Mouse (Mus musculus): ENCODE data around the gene Tekt2.
A peak's percentile ranks its signal among the peaks of the same experiment; 100 is the strongest.

Tekt2 gene

DNA sequence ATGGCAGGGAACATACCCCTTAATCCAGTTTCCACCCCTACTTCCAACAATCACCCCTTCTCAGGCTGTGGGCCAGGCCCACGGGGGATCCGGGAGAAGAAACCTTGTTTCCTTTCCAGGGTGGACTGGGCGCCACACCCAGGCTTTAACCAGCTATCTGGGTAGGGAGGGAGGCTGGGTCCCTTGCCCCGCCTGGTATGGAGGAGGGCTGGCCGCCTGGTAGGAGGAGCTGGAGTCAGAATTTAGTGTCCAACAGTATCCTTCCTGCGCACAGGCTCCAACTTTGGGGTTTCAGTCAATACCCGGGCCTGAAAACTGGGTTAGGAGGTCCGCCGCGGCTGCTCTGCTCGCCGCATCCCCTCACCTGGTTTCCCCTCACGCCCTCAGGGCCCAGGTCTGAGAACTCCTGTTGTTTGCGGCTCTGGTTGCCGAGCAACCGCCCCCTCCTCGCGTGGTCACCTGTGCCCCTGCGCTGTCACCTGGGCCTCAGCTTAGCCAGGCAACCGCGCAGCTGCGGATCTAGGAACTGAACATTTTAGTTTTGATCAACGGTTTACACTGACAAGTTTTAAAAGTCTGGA is at the start of gene Tekt2:
TSS of gene Tekt2 (minus strand) at position 408 of the 581 bp plus-strand sequence.
- DNase-seq: no peak

DNA sequence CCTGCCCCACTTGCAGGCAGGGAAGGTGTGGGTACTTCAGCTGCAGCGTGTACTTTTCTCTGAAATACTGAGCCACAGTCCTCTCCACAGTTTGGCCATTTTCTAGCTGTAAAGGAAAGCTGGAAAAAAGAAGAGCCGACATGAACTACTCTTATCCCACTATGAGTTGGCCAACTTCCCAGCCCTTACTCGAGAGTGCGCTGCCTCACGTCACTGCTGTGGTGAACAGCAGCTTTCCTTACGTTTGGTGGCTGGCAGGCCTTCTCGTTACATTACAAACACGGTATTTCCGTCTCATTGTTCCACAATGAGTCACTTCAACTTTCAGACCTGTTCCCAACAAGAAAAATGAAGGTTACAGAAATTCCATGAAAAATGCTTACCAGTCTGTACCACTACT is 46.0 kb upstream of the Tekt2 start:
- DNase-seq: no peak

- no peak for DNase-seq
Observed at GRCm38 (mm10) chr4:126360069-126360468, 34.6 kb upstream of the Tekt2 start.

DNA sequence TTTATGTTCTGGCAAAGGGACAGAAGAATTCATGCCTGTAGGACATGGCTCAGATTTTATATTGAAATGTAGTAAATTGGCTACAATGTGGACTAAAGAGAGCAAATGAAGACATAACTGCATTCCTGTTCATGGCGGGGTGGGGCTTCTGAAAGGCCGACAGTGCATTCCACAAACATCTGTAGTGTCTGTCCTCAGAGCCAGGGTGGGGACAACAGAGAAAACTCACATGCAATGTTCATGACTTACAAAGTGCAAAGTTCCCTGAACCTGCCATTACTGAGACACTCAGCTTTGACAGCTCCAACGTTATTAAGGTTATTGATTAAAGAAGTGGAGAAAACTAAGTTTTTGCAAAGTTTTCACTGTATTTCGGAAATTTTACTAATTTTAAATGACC is 18.0 kb upstream of the Tekt2 start:
- no peak for DNase-seq

- no peak for DNase-seq
Observed at GRCm38 (mm10) chr4:126339461-126339860, 14.0 kb upstream of the Tekt2 start.

DNA sequence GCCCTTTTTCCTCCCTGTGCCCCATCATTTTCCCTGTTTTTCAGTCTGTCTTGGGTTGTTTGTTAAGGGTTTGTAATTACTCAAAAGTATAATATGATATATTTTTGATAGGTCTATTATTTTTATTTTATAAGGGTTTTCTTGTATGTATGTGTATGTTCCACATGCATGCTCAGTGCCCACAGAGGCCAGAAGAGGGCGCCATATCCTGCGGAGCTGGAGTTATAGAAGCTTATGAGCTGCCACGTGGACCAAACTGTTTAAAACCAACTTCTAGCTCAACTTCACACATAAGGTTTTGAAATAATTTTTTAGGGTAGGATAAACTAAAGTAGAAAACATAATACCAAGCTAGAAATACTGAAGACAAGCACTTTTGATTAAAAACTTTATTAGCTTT is 6.9 kb upstream of the Tekt2 start:
- DNase-seq: no peak

DNA sequence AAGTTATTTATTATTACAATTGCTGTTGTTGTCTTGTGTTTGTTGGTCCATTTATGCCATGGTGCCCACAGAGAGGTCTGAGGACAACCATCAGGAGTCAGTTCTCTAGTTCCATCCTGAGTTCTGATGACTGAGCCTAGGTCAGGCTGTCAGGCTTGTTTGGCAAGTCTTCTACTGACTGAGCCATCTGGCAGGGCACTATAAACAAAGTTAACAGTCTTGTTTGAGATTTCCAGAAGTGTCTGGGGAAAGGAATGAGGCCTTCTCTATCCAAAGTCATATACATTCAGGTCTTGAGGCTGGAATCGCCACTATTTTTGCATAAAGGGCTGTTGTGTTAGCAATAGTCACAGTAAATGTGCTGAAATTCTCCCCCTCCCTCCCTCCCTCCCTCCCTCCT is 6.3 kb upstream of the Tekt2 start:
- no peak for DNase-seq

- no peak for DNase-seq
Observed at GRCm38 (mm10) chr4:126330295-126330694, 4.8 kb upstream of the Tekt2 start.

- DNase-seq: no peak
Observed at GRCm38 (mm10) chr4:126326036-126326435, 548 bp upstream of the Tekt2 start.

DNA sequence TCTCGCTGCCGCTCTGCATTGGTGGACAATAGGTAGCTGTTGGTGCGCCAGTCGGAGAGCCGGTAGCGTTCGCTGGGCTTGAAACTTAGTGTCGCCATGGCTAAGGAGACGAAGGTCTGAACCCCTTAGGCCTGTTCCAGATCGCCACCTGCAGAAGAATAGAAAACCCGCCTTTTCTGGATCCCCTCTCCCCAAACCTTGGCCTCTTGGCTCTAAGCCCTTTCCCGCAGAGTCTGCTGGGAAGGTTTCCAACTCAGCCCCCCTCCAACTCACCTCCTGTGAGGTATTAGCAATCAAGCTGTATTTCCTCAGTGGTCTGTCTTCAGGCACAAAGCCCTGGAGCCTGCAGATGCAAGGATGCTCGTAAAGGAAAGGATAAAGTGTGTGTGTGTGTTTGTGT is 627 bp downstream of the Tekt2 start:
- DNase-seq: no peak

- no peak for DNase-seq
Observed at GRCm38 (mm10) chr4:126322646-126323045, 2.8 kb downstream of the Tekt2 start.

GRCm38 (mm10) chr4:126321854-126322511 is 3.5 kb downstream of the Tekt2 start:
- DNase-seq: peak in 1 of 2 experiments; percentile 25

- peak; percentile 99 to 100 for DNase-seq
Observed at GRCm38 (mm10) chr4:126321111-126321853, 4.2 kb downstream of the Tekt2 start, which contains the start of gene Adprhl2. TSS of gene Adprhl2 (minus strand) at chr4:126321703.

DNA sequence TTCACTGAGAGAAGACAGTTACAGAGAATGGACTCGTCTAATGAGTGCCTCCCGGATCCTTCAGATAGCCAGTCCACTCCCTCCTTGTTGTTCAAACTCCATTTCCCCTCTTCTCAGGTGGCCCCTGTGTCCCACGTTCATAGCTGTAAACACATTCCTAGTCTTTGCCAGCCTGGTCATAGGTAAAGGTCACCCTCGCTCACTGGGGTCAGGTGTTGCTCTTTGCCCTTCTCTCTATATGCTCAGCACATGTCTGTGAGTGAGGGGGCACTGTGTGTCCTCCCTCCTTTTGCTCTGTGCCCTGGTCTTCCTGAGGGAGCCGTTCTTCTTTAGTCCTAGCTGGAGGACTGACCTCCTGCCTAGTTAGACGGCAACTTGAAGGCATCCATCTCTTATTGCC is 5.7 kb downstream of the Tekt2 start:
- DNase-seq: no peak

DNA sequence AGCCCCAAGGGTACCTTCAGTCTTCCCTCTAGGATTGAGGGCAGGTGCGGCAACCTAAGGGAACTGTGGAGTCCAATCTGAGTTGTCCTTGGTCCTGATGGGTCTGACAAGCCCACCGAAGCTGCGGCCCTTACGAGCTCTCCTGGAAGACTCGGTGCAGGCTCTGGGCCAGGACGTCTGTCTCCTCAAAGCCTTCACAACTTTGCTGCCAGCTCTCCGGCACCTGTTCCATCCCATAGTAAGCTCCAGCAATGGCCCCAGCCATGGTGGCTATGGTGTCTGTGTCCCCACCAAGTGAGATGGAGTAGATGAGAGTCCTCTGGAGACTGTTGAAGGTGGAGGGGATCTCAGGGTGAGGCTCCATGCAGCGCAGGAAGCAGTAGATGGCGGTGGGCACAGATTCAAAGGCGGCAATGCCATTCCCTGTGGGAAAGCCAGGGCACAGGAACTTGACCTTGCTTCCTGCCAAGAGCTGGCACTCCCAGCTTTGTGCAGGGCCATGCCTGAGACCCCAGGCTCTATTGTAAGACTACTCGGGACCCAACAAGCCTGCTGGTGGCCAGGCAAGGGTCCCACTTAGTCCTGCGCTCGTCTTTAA is 8.9 kb downstream of the Tekt2 start:
- DNase-seq: no peak

- no peak for DNase-seq
Observed at GRCm38 (mm10) chr4:126315931-126316330, 9.6 kb downstream of the Tekt2 start.

DNA sequence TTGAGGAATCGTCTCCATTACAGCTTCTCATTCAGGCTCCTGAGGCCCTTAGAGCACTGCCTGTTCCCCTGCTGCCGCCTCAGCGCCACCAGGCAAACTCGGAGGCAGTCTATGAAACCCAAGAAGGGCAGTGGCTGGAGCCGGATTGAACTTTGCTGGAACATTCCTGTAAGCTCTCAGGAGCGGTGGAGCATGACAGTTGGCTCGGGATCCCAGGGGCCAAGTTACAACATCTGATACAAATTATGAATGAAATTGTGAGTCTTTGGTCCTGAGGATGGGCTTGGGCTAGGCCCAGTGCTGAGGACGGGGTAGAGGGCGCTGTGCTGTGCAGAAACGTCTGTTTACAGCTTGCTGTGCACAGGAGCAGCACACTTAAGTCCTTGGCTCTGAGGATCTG is 11.1 kb downstream of the Tekt2 start:
- DNase-seq: no peak

- no peak for DNase-seq
Observed at GRCm38 (mm10) chr4:126313202-126313601, 12.3 kb downstream of the Tekt2 start.

DNA sequence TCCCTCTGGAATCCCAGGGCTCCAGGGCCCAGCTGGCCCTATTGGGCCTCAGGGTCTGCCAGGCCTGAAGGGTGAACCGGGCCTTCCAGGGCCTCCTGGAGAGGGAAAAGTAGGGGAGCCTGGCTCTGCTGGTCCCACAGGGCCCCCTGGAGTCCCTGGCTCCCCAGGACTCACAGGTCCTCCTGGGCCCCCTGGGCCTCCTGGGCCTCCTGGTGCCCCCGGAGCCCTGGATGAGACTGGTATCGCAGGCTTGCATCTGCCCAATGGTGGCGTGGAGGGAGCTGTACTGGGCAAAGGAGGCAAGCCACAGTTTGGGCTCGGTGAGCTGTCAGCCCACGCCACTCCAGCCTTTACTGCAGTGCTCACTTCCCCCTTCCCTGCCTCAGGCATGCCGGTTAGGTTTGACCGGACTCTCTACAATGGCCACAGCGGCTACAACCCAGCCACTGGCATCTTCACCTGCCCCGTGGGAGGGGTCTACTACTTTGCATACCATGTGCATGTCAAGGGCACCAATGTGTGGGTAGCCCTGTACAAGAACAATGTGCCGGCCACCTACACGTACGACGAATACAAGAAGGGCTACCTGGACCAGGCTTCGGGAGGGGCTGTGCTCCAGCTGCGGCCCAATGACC is 13.8 kb downstream of the Tekt2 start:
- DNase-seq: no peak

DNA sequence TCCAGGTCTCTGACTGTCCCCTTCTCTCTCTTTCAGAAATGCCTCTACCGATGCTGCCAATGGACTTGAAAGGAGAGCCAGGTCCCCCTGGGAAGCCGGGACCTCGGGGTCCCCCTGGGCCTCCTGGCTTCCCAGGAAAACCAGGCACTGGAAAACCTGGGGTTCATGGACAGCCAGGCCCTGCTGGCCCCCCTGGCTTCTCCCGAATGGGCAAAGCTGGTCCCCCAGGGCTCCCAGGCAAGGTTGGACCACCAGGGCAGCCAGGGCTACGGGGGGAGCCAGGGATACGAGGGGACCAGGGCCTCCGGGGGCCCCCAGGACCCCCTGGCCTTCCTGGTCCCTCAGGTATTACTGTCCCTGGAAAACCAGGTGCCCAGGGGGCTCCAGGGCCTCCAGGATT is 15.1 kb downstream of the Tekt2 start:
- no peak for DNase-seq

- DNase-seq: peak; percentile 96 to 98
Observed at GRCm38 (mm10) chr4:126309922-126310309, 15.6 kb downstream of the Tekt2 start.

DNA sequence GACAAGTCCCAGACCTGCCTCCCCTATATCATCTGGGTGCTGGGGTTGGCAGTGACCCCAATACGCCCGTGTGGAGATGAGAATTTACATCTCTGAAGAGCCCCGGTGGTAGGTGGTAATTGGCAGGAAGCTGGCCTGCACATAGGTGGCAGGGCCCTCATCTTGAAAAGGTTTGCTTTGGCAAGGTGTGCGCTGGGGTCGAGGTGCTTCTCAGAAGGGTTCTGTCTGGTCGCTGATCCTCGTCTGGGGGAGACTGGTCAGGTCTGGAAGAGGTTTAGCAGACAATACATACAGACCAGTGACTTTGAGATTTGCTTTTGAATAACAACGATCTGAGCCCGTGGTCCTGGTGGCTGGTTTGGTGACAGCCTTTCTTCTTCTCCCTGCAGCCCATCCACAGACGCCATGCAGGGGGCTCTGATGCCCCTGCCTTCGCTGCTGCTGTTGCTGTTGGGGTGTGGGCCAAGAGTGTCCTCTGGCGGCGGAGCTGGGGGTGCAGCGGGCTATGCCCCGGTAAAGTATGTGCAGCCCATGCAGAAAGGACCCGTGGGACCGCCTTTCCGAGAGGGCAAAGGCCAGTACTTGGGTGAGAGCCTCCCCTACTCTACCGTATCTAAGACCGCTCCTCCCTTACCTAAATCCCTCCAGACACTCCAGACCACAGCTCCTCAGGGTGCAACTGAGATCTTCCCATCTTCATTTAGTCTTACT is 16.1 kb downstream of the Tekt2 start:
- peak in 1 of 2 experiments; percentile 21 for DNase-seq

DNA sequence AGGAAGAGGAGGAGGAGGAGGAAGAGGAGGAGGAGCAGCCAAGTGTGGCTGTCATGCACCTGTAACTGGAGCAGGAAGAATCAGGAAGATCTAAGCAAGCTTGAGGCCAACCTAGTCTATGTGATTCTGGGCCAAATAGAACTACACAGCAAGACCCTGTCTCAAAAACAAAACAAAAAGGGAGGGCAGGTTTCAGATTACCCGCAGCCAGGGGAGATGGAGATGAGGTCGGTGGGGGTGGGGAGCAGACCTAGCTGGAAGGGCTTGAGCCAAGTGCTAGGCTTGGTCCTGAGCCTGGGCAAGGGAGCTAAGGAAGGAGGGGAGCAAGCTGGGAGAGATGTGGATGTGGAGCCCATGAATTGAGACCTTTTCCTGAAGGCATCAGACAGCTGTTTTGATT is 18.7 kb downstream of the Tekt2 start:
- DNase-seq: no peak

All from cerebellum, postnatal 36 days (tissue).